ENCODE assay signal across 10 mouse cellular contexts in the genomic region with DNA sequence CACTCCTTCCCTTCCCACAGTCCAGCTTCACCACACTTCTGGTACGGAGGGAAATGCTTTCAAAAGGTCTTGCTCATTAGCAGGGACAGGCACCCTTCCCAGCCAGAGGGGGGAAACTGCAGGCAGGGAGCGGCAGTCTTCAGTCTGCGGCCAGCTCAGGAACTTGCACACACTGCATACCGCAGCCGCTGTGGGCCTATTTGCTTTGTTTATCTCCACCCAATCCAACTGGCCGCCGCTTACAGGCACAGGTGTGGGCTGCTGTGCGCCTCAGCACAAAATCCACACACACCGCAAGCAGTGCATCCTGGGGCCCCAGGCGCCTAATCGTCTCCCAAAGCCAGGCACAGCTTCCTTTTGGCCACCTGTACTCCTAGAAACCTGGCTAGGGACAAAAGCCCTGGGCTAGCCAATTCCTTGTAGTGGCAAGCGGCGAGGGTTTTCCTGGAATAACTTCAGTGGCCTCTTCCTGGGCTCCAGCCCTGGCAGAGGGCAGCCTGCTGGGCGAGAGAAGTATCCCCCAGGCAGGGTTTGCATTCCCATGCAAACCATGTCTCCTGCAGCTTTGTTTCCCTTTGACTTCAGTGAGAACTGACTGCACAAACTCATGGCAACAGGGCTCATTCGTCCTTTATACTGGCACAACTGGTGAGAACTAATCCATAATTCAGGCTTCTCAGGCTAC. TPM values are rescaled to one million over a fixed set of nuclear protein-coding genes. Genes with fewer than 3 reads are reported as not detected.
DNase-seq lines count a peak whose midpoint lies in the region; ATAC-seq and TF ChIP-seq lines count a peak whose summit lies in the region.
"Had no signal": no experiment of that assay in that cellular context is flagged by ENCODE, and none has a peak within 500 bp of the region (broad histone marks: within the 10 kb centered on the region; RNA-seq: fewer than 3 reads in every experiment).

No protein-coding gene starts in this region.

- ATAC-seq in intestine, embryonic 14.5 days (replicated peaks; ENCODE audit: low FRiP score, low TSS enrichment, low read depth) = peak; percentile 79

- H3K4me1 ChIP-seq in intestine, embryonic 14.5 days (replicated peaks; ENCODE audit: control insufficient read depth, insufficient read depth, low read length) = peaks cover 8% of the 10 kb centered on the region; the same call in 1 of the 2 replicates
- H3K4me1 ChIP-seq: embryonic facial prominence, embryonic 15.5 days had no signal

- no peaks in the 10 kb centered on the region for H3K9me3 ChIP-seq in intestine, embryonic 14.5 days (ENCODE audit: control insufficient read depth, low read length)
- H3K9me3 ChIP-seq: embryonic facial prominence, embryonic 15.5 days had no signal

- no peaks in the 10 kb centered on the region for H3K36me3 ChIP-seq in intestine, embryonic 14.5 days (ENCODE audit: control insufficient read depth, insufficient read depth, low read length)
- H3K36me3 ChIP-seq: embryonic facial prominence, embryonic 15.5 days had no signal

- TF ChIP-seq CTCF in layer of hippocampus, adult 2 months (conservative IDR thresholded peaks at IDR 0.05) = no peak

- peak overlapping the region; percentile 4; the same call in 1 of the 2 replicates for H3K4me3 ChIP-seq in layer of hippocampus, adult 2 months
- peak overlapping the region; percentile 20 for H3K4me3 ChIP-seq in intestine, embryonic 14.5 days (ENCODE audit: low read depth, low read length)
- H3K4me3 ChIP-seq: embryonic facial prominence, embryonic 15.5 days had no signal

- no peaks in the 10 kb centered on the region for H3K27me3 ChIP-seq in intestine, embryonic 14.5 days (replicated peaks; ENCODE audit: control insufficient read depth, insufficient read depth, low read length)

- H3K4me2 ChIP-seq in intestine, embryonic 14.5 days (ENCODE audit: low read length) = peak overlapping the region; percentile 33
- H3K4me2 ChIP-seq: embryonic facial prominence, embryonic 15.5 days had no signal

- no peak overlapping the region for H3K9ac ChIP-seq in intestine, embryonic 14.5 days (ENCODE audit: low read length)
- H3K9ac ChIP-seq: embryonic facial prominence, embryonic 15.5 days had no signal

- no peak for DNase-seq in layer of hippocampus, adult 2 months (ENCODE audit: low spot score in 2 of 2)
- DNase-seq in layer of hippocampus, adult 9-10 months (ENCODE audit: low spot score) = no peak
- peak; percentile 65 for DNase-seq in intestine, embryonic 14.5 days (ENCODE audit: low spot score)
- DNase-seq in lung, postnatal 14 days = peak; percentile 52
- DNase-seq in yolk sac, embryonic 10.5 days (ENCODE audit: low spot score) = peak; percentile 83
- DNase-seq in thymus, postnatal 10 days (ENCODE audit: low spot score in 2 of 2) = no peak
- no peak for DNase-seq in layer of hippocampus, postnatal 14 days (ENCODE audit: low spot score in 2 of 2)
- no peak for DNase-seq in adipocyte (ENCODE audit: low spot score)
- DNase-seq: right cerebral cortex, postnatal 4 days had no signal

- no peak overlapping the region for H3K27ac ChIP-seq in layer of hippocampus, adult 2 months
- H3K27ac ChIP-seq in intestine, embryonic 14.5 days (ENCODE audit: low read depth) = peak overlapping the region; percentile 38; the same call in 1 of the 2 replicates
- H3K27ac ChIP-seq: embryonic facial prominence, embryonic 15.5 days had no signal

- WGBS in intestine, embryonic 14.5 days = 14% methylated on average over 15 of the region's 15 CpGs

RNA-seq across cellular contexts. Expression of a gene that starts 20.5 kb away (rescaled TPM):
- total RNA-seq in layer of hippocampus, adult 2 months (2021) = 1 to 10 TPM; 2.3 to 2.4 TPM
- 3.9 and 4.1 TPM in 2 replicates for polyA plus RNA-seq in intestine, embryonic 14.5 days (2014; fragmentation: Nextera tagmentation; extraction: Ambion mirVana)
- 1 to 10 TPM; 4.7 to 5.0 TPM for total RNA-seq in layer of hippocampus, postnatal 14 days (2021)

RNA-seq across cellular contexts. Expression of a gene that starts 20.9 kb away (rescaled TPM):
- 10 to 100 TPM; 34.7 to 42.0 TPM for total RNA-seq in layer of hippocampus, adult 2 months (2021)
- 30.2 and 30.6 TPM in 2 replicates for polyA plus RNA-seq in intestine, embryonic 14.5 days (2014; fragmentation: Nextera tagmentation; extraction: Ambion mirVana)
- total RNA-seq in layer of hippocampus, postnatal 14 days (2021) = 10 to 100 TPM; 28.4 to 34.9 TPM

Comparison
In these comparisons a context has a peak if more than half of its experiments do, and no peak if none do; other contexts are left out.
1. DNase-seq: peak in intestine, embryonic 14.5 days (single experiment), lung, postnatal 14 days (single experiment) and yolk sac, embryonic 10.5 days (single experiment); none in layer of hippocampus, adult 2 months (0 of 2), layer of hippocampus, adult 9-10 months (single experiment), thymus, postnatal 10 days (0 of 2), layer of hippocampus, postnatal 14 days (0 of 2) and adipocyte (single experiment).